Mouse (Mus musculus): ENCODE measurements around the gene Cemip. TPM values are rescaled to one million over a fixed set of nuclear protein-coding genes. Genes with fewer than 3 reads are reported as not detected.

Cemip gene
- polyA plus RNA-seq, 1 experiment from 2014 or later = 0.80 TPM

- H3K4me2 ChIP-seq (replicated peaks) = no peak overlapping the region
- H3K4me3 ChIP-seq (replicated peaks) = no peak overlapping the region
- no peak for ATAC-seq (ENCODE audit: insufficient number of reproducible peaks, low FRiP score, low TSS enrichment, low read depth)
- H3K9ac ChIP-seq = no peak overlapping the region
- no peak overlapping the region for H3K27ac ChIP-seq (replicated peaks)
- no peaks in the 10 kb centered on the region for H3K36me3 ChIP-seq
- no peaks in the 10 kb centered on the region for H3K9me3 ChIP-seq (replicated peaks)
- H3K4me1 ChIP-seq = no peaks in the 10 kb centered on the region
- no peaks in the 10 kb centered on the region for H3K27me3 ChIP-seq
- 80% methylated on average over 6 of the region's 6 CpGs for WGBS
Observed at GRCm38 (mm10) chr7:83949662-83950061, 136.6 kb downstream of the Cemip start.

GRCm38 (mm10) chr7:83948743-83949142, 137.6 kb downstream of the Cemip start:
- 72% methylated on average over 7 of the region's 7 CpGs for WGBS
- Histone ChIP-seq H3K4me1 (no peaks in the 10 kb centered on the region), H3K27me3 (no peaks in the 10 kb centered on the region), H3K27ac (replicated peaks) (no peak overlapping the region), H3K36me3 (no peaks in the 10 kb centered on the region), H3K9ac (no peak overlapping the region), H3K4me3 (replicated peaks) (no peak overlapping the region), H3K9me3 (replicated peaks) (no peaks in the 10 kb centered on the region), H3K4me2 (replicated peaks) (no peak overlapping the region)
- ATAC-seq (ENCODE audit: insufficient number of reproducible peaks, low FRiP score, low TSS enrichment, low read depth) = no peak

DNA sequence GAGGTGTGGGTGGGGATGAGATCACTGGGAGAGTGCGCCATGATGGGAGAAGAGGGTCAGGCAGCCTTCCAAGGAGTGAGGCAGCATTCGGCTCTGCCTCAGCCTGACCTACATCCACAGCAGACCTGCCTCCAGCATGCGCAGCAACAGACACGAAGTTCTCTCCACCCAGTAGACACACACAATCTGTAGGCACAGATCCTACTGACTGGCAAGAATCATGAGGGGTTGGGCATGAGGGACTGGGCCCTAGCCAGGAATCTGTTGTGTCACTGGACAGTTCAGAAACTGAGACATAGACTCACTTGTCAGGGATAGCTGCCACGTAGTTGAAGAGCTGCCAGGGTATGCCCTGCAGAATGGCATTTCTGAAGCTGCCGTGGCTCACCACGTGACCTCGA, 144.6 kb downstream of the Cemip start:
- Histone ChIP-seq H3K4me3 (replicated peaks) (no peak overlapping the region), H3K9ac (no peak overlapping the region), H3K36me3 (no peaks in the 10 kb centered on the region), H3K27ac (replicated peaks) (no peak overlapping the region), H3K4me2 (replicated peaks) (no peak overlapping the region), H3K27me3 (no peaks in the 10 kb centered on the region), H3K9me3 (replicated peaks) (no peaks in the 10 kb centered on the region), H3K4me1 (no peaks in the 10 kb centered on the region)
- WGBS = 87% methylated on average over 8 of the region's 8 CpGs
- no peak for ATAC-seq (ENCODE audit: insufficient number of reproducible peaks, low FRiP score, low TSS enrichment, low read depth)

GRCm38 (mm10) chr7:83940136-83940535, 146.2 kb downstream of the Cemip start:
- Histone ChIP-seq H3K9me3 (replicated peaks) (no peaks in the 10 kb centered on the region), H3K27ac (replicated peaks) (no peak overlapping the region), H3K27me3 (no peaks in the 10 kb centered on the region), H3K4me1 (no peaks in the 10 kb centered on the region), H3K4me2 (replicated peaks) (no peak overlapping the region), H3K9ac (no peak overlapping the region), H3K36me3 (no peaks in the 10 kb centered on the region), H3K4me3 (replicated peaks) (no peak overlapping the region)
- ATAC-seq (ENCODE audit: insufficient number of reproducible peaks, low FRiP score, low TSS enrichment, low read depth) = no peak
- 63% methylated on average over 2 of the region's 2 CpGs for WGBS

DNA sequence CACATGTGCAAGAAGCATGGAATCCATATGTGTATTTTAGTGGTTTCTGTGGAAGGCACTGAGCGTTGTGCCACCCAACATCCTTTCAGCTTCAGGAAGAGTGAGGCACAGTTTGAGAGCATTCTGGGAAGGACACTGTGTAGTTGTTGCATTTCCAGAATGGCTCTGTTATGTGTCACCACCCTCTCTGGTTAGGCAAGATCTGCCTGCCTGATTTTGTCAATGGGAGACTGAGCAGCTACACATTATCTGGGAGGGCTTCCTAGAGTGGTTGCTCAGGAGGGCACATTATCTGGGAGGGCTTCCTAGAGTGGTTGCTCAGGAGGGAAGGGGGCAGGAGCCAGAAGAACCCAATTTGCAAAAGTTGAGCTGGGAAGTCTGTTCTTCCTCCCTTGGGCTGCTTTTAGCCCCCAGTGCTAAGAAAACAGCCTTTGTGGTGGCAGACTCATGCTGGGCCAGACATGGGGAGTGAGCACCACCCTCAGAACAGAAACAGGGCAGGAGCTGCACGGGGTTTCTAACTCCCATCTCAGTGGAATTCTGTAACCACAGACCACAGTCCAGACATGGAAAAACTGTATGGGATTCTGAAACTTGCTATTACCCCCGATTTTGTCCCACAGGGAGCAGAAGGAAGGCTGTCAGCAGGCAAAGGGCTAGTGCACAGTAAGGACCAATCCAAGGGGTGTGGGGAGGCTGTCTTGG, 147.1 kb downstream of the Cemip start:
- no peaks in the 10 kb centered on the region for H3K27me3 ChIP-seq
- no peaks in the 10 kb centered on the region for H3K36me3 ChIP-seq
- H3K4me3 ChIP-seq (replicated peaks) = no peak overlapping the region
- no peak overlapping the region for H3K27ac ChIP-seq (replicated peaks)
- H3K9ac ChIP-seq = no peak overlapping the region
- 48% methylated on average over 3 of the region's 3 CpGs for WGBS
- no peak overlapping the region for H3K4me2 ChIP-seq (replicated peaks)
- H3K4me1 ChIP-seq = no peaks in the 10 kb centered on the region
- peak; percentile 61; the same call in 1 of the 2 replicates for ATAC-seq (ENCODE audit: insufficient number of reproducible peaks, low FRiP score, low TSS enrichment, low read depth)
- H3K9me3 ChIP-seq (replicated peaks) = no peaks in the 10 kb centered on the region

- ATAC-seq (ENCODE audit: insufficient number of reproducible peaks, low FRiP score, low TSS enrichment, low read depth) = no peak
- Histone ChIP-seq H3K4me2 (replicated peaks) (no peak overlapping the region), H3K4me1 (no peaks in the 10 kb centered on the region), H3K27ac (replicated peaks) (no peak overlapping the region), H3K9ac (no peak overlapping the region), H3K4me3 (replicated peaks) (no peak overlapping the region), H3K36me3 (no peaks in the 10 kb centered on the region), H3K9me3 (replicated peaks) (no peaks in the 10 kb centered on the region), H3K27me3 (no peaks in the 10 kb centered on the region)
- WGBS = 39% methylated on average over 3 of the region's 3 CpGs
Observed at GRCm38 (mm10) chr7:83921637-83922036, 164.7 kb downstream of the Cemip start.

GRCm38 (mm10) chr7:83920241-83920640, 166.1 kb downstream of the Cemip start:
- 78% methylated on average over 4 of the region's 4 CpGs for WGBS
- no peaks in the 10 kb centered on the region for H3K9me3 ChIP-seq (replicated peaks)
- no peaks in the 10 kb centered on the region for H3K4me1 ChIP-seq
- no peaks in the 10 kb centered on the region for H3K27me3 ChIP-seq
- no peak overlapping the region for H3K4me2 ChIP-seq (replicated peaks)
- no peak overlapping the region for H3K4me3 ChIP-seq (replicated peaks)
- H3K27ac ChIP-seq (replicated peaks) = no peak overlapping the region
- ATAC-seq (ENCODE audit: insufficient number of reproducible peaks, low FRiP score, low TSS enrichment, low read depth) = no peak
- no peak overlapping the region for H3K9ac ChIP-seq
- H3K36me3 ChIP-seq = no peaks in the 10 kb centered on the region

DNA sequence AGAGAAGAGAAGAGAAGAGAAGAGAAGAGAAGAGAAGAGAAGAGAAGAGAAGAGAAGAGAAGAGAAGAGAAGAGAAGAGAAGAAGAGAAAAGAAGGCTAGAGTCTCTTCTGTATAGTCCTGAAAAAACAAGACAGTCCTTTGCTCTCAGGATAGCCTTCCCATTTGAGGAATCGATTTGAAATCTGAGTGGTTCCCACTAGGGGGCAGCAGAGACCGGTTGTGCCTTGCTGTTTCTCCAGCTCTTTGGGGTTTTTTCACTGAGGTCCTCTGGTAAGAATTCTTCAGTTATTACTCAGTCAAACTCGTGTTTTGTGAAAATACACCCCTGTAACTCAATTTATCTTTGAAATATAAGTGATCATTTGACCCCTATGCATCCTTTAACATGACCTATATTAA, 171.7 kb downstream of the Cemip start:
- H3K4me1 ChIP-seq = no peaks in the 10 kb centered on the region
- ATAC-seq (ENCODE audit: insufficient number of reproducible peaks, low FRiP score, low TSS enrichment, low read depth) = no peak
- no peaks in the 10 kb centered on the region for H3K36me3 ChIP-seq

GRCm38 (mm10) chr7:83913995-83914394, 172.3 kb downstream of the Cemip start:
- 77% methylated on average over 9 of the region's 9 CpGs for WGBS
- no peak for ATAC-seq (ENCODE audit: insufficient number of reproducible peaks, low FRiP score, low TSS enrichment, low read depth)
- no peak overlapping the region for H3K27ac ChIP-seq (replicated peaks)
- H3K4me3 ChIP-seq (replicated peaks) = no peak overlapping the region
- no peaks in the 10 kb centered on the region for H3K36me3 ChIP-seq
- H3K4me2 ChIP-seq (replicated peaks) = no peak overlapping the region
- H3K4me1 ChIP-seq = no peaks in the 10 kb centered on the region
- H3K9me3 ChIP-seq (replicated peaks) = no peaks in the 10 kb centered on the region
- H3K9ac ChIP-seq = no peak overlapping the region
- H3K27me3 ChIP-seq = no peaks in the 10 kb centered on the region

More for the DNA sequence above, 171.7 kb downstream of the Cemip start:
- H3K27me3 ChIP-seq = no peaks in the 10 kb centered on the region
- H3K9ac ChIP-seq = no peak overlapping the region
- H3K4me3 ChIP-seq (replicated peaks) = no peak overlapping the region
- no peak overlapping the region for H3K27ac ChIP-seq (replicated peaks)
- 0% methylated on average over 3 of the region's 3 CpGs for WGBS
- no peak overlapping the region for H3K4me2 ChIP-seq (replicated peaks)
- no peaks in the 10 kb centered on the region for H3K9me3 ChIP-seq (replicated peaks)

- H3K27ac ChIP-seq (replicated peaks) = no peak overlapping the region
- no peaks in the 10 kb centered on the region for H3K36me3 ChIP-seq
- H3K9ac ChIP-seq = no peak overlapping the region
- H3K4me1 ChIP-seq = no peaks in the 10 kb centered on the region
- no peaks in the 10 kb centered on the region for H3K9me3 ChIP-seq (replicated peaks)
- no peak overlapping the region for H3K4me2 ChIP-seq (replicated peaks)
- no peak overlapping the region for H3K4me3 ChIP-seq (replicated peaks)
- H3K27me3 ChIP-seq = no peaks in the 10 kb centered on the region
- no peak for ATAC-seq (ENCODE audit: insufficient number of reproducible peaks, low FRiP score, low TSS enrichment, low read depth)
- WGBS = 81% methylated on average over 6 of the region's 6 CpGs
Observed at GRCm38 (mm10) chr7:83913405-83913932, 172.8 kb downstream of the Cemip start.

DNA sequence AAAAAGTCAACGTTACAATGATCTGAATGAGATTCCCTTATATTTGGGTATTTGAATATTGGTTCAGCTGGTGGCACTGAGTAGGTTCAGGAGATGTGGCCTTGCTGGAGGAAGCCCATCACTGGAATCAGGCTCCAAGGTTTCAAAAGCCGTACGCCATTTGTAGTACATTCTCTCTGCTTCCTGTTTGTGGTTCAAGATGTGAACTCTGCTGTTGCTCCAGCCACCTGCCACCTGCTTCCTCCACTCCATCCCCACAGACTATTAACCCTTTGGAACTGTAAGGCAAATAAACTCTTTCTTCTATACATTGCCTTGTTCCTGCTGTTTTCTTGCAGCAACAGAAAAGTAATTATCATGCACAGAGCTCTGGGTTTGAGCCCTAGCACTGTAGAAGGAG, 174.4 kb downstream of the Cemip start:
- Histone ChIP-seq H3K27ac (replicated peaks) (no peak overlapping the region), H3K4me3 (replicated peaks) (no peak overlapping the region), H3K9me3 (replicated peaks) (no peaks in the 10 kb centered on the region), H3K4me2 (replicated peaks) (no peak overlapping the region), H3K36me3 (no peaks in the 10 kb centered on the region), H3K9ac (no peak overlapping the region), H3K4me1 (no peaks in the 10 kb centered on the region), H3K27me3 (no peaks in the 10 kb centered on the region)
- whole genome bisulfite sequencing = 73% methylated on average over 3 of the region's 3 CpGs
- no peak for ATAC-seq (ENCODE audit: insufficient number of reproducible peaks, low FRiP score, low TSS enrichment, low read depth)

GRCm38 (mm10) chr7:83904831-83905230, 181.5 kb downstream of the Cemip start:
- no peak overlapping the region for H3K27ac ChIP-seq (replicated peaks)
- ATAC-seq (ENCODE audit: insufficient number of reproducible peaks, low FRiP score, low TSS enrichment, low read depth) = no peak
- no peaks in the 10 kb centered on the region for H3K27me3 ChIP-seq
- no peak overlapping the region for H3K9ac ChIP-seq
- no peaks in the 10 kb centered on the region for H3K4me1 ChIP-seq
- no peak overlapping the region for H3K4me3 ChIP-seq (replicated peaks)
- no peak overlapping the region for H3K4me2 ChIP-seq (replicated peaks)
- no peaks in the 10 kb centered on the region for H3K9me3 ChIP-seq (replicated peaks)
- peaks cover 12% of the 10 kb centered on the region for H3K36me3 ChIP-seq
- WGBS = 94% methylated on average over 3 of the region's 3 CpGs
